Mouse (Mus musculus): ENCODE data around the gene Ifna1.

- TF ChIP-seq CHD2 (IDR thresholded peaks at IDR 0.05; ENCODE audit: low read depth, low read length) = no peak
- TF ChIP-seq ZNF384 (IDR thresholded peaks at IDR 0.05; ENCODE audit: low read depth, low read length) = no peak
- no peak for TF ChIP-seq ZC3H11A (IDR thresholded peaks at IDR 0.05; ENCODE audit: borderline replicate concordance, low read depth, low read length)
- TF ChIP-seq HCFC1 (IDR thresholded peaks at IDR 0.05; ENCODE audit: borderline replicate concordance, insufficient read depth, low read length) = no peak
These were observed 28.9 kb downstream of the Ifna1 start for GRCm38 (mm10) chr4:88878772-88879171.

Data from ES-E14 (cell line).